Mouse (Mus musculus) adrenal gland, postnatal 25 days (tissue): ENCODE data around the gene Meox2. TPM values are rescaled to one million over a fixed set of nuclear protein-coding genes. Genes with fewer than 3 reads are reported as not detected.
"Not testable (repeated sequence)": the region's sequence is repeated elsewhere in the genome, so short reads cannot be mapped to it uniquely, and the experiment has no call there.

Experiments
- DNase-seq: peaks from one replicate; pipeline ENCODE4 v3.0.0; 2021; ENCODE audit warnings: mixed read lengths
- long read RNA-seq: library from polyadenylated mRNA; stranded (forward); transcript quantifications from one replicate; pipeline ENCODE4 v2.0.0, GENCODE M21; 2021
- total RNA-seq: library from RNA; stranded (reverse); gene quantifications from 2 replicates; pipeline ENCODE4 v1.2.3, GENCODE M21; 2021

Meox2 gene
- 0.90 and 1.6 TPM in 2 replicates for total RNA-seq
- long read RNA-seq, partial matches to known transcripts: 0 of 3 reads
- long read RNA-seq, other reads (novel, unspliced or antisense): 0 of 3 reads

- DNase-seq: peak; percentile 2
Measured at GRCm38 (mm10) chr12:37108390-37108738, at the start of gene Meox2. TSS of gene Meox2 (plus strand) at chr12:37108540.

GRCm38 (mm10) chr12:37072636-37073035 is 35.7 kb upstream of the Meox2 start:
- no peak for DNase-seq

GRCm38 (mm10) chr12:37077308-37077707 is 31.0 kb upstream of the Meox2 start:
- DNase-seq: no peak

- not testable (repeated sequence) for DNase-seq
Measured at GRCm38 (mm10) chr12:37080005-37080404, 28.3 kb upstream of the Meox2 start.

GRCm38 (mm10) chr12:37106541-37106940 is 1.8 kb upstream of the Meox2 start:
- DNase-seq: no peak

- no peak for DNase-seq
Measured at GRCm38 (mm10) chr12:37107150-37107549, 1.2 kb upstream of the Meox2 start.

- no peak for DNase-seq
Measured at GRCm38 (mm10) chr12:37107713-37108389, 489 bp upstream of the Meox2 start.

GRCm38 (mm10) chr12:37108819-37109473 is 606 bp downstream of the Meox2 start:
- peak; percentile 5 for DNase-seq

GRCm38 (mm10) chr12:37109474-37110012 is 1.2 kb downstream of the Meox2 start:
- DNase-seq: no peak

GRCm38 (mm10) chr12:37110977-37111376 is 2.6 kb downstream of the Meox2 start:
- no peak for DNase-seq

- no peak for DNase-seq
Measured at GRCm38 (mm10) chr12:37119246-37119645, 10.9 kb downstream of the Meox2 start.

- no peak for DNase-seq
Measured at GRCm38 (mm10) chr12:37123763-37124162, 15.4 kb downstream of the Meox2 start.

GRCm38 (mm10) chr12:37142080-37142703 is 33.9 kb downstream of the Meox2 start:
- no peak for DNase-seq

GRCm38 (mm10) chr12:37143879-37144278 is 35.5 kb downstream of the Meox2 start:
- no peak for DNase-seq

- no peak for DNase-seq
Measured at GRCm38 (mm10) chr12:37167742-37168141, 59.4 kb downstream of the Meox2 start.

GRCm38 (mm10) chr12:37173324-37173723 is 65.0 kb downstream of the Meox2 start:
- DNase-seq: no peak

GRCm38 (mm10) chr12:37183689-37184088 is 75.3 kb downstream of the Meox2 start:
- DNase-seq: peak; percentile 16

GRCm38 (mm10) chr12:37188940-37189488 is 80.7 kb downstream of the Meox2 start:
- no peak for DNase-seq
